Mouse (Mus musculus) cerebellum, adult 2 months (tissue): ENCODE results near the gene Creg1.

ENCODE experiments used
- CTCF ChIP-seq: fragments of 200-500 bp; IDR thresholded peaks from 2 replicates; pipeline ENCODE4 v1.5.1; 2011; ENCODE audit warnings: low read depth, mild to moderate bottlenecking, control low read depth, low read length, moderate library complexity, borderline replicate concordance; ENCODE audit not compliant: insufficient read depth
- POLR2A ChIP-seq: fragments of 200-500 bp; IDR thresholded peaks from 2 replicates; pipeline ENCODE4 v1.6.1; 2011; ENCODE audit warnings: low read length, control low read depth, borderline replicate concordance; ENCODE audit not compliant: insufficient read depth

- no peak for TF ChIP-seq CTCF
- TF ChIP-seq POLR2A = no peak
Measured at GRCm38 (mm10) chr1:165748053-165748452, 15.5 kb upstream of the Creg1 start.
